Mouse (Mus musculus) thymus, adult 2 months (tissue): ENCODE results near the gene Fam126b. TPM values are rescaled to one million over a fixed set of nuclear protein-coding genes. Genes with fewer than 3 reads are reported as not detected.
"Not testable (repeated sequence)": the region's sequence is repeated elsewhere in the genome, so short reads cannot be mapped to it uniquely, and the experiment has no call there.

Experiments
- DNase-seq: peaks from one replicate; pipeline ENCODE4 v3.0.0; 2021
- H3K27ac ChIP-seq: fragments of 200-500 bp; 2 replicates; pipeline ENCODE4 v1.5.1; 2012; ENCODE audit warnings: low read length, control low read depth; ENCODE audit not compliant: control insufficient read depth, insufficient read depth
- H3K27me3 ChIP-seq: fragments of 200-500 bp; 2 replicates; pipeline ENCODE4 v1.6.1; 2012; ENCODE audit warnings: mild to moderate bottlenecking, low read length, moderate library complexity, mixed read lengths; ENCODE audit not compliant: control insufficient read depth, insufficient read depth
- H3K36me3 ChIP-seq: fragments of 200-500 bp; 2 replicates; pipeline ENCODE4 v1.6.1; 2012; ENCODE audit warnings: mild to moderate bottlenecking, low read length, moderate library complexity; ENCODE audit not compliant: control insufficient read depth, insufficient read depth
- H3K4me1 ChIP-seq: fragments of 200-500 bp; replicated peaks from 2 replicates; pipeline ENCODE4 v1.6.1; 2012; ENCODE audit warnings: low read length; ENCODE audit not compliant: control insufficient read depth, insufficient read depth
- H3K4me3 ChIP-seq: fragments of 200-500 bp; 2 replicates; pipeline ENCODE4 v1.5.1; 2012; ENCODE audit warnings: mild to moderate bottlenecking, low read length, control low read depth, moderate library complexity; ENCODE audit not compliant: control insufficient read depth, insufficient read depth
- CTCF ChIP-seq: fragments of 200-500 bp; IDR thresholded peaks from 2 replicates; pipeline ENCODE4 v1.5.1; 2012; ENCODE audit warnings: mild to moderate bottlenecking, control low read depth, low read length, moderate library complexity, borderline replicate concordance; ENCODE audit not compliant: control insufficient read depth, poor library complexity, insufficient read depth; ENCODE audit errors: extremely low read depth
- POLR2A ChIP-seq: fragments of 200-500 bp; IDR thresholded peaks from 2 replicates; pipeline ENCODE4 v1.6.1; 2012; ENCODE audit warnings: mild to moderate bottlenecking, low read length, control low read depth, moderate library complexity; ENCODE audit not compliant: control insufficient read depth, poor library complexity, insufficient read depth; ENCODE audit errors: extremely low read depth
- WGBS: fragments of 180-500 bp; shearing (Covaris S2); methylation state at CpG from one replicate; pipeline ENCODE4 v1.1.7; 2018; 5-methylcytosine and 5-hydroxymethylcytosine counted together
- polyA plus RNA-seq: library from polyadenylated mRNA; depleted of rRNA; stranded (reverse); fragments of >200 nt; gene quantifications from 2 replicates; pipeline ENCODE4 v1.2.3, GENCODE M21; 2012

Gene Fam126b
- polyA plus RNA-seq, 1 experiment = 2.4 TPM

DNA sequence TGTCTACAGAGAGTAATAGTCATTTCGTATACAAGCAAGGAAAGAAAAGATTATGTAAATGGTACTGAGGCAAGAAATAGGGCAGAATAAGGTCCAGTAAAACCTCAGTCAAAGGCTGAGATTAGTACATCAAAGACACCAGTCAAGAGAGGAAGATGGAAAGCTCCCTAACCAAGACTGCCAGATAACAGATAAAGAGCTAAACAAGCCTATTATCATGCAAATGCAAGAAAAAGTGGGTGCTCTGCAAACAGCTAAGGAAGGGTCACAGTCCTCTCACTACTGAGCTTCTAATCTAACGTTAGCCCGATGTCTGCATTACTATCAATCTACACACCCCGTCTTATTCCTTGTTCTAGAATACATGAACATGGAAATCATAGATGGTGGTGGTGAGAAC lies 15.7 kb downstream of the Fam126b start:
- TF ChIP-seq CTCF (no peak), POLR2A (no peak)
- no peaks in the 10 kb centered on the region for H3K4me1 ChIP-seq
- WGBS = 94% methylated on average over 4 of the region's 4 CpGs
- no peak overlapping the region for H3K27ac ChIP-seq
- H3K27me3 ChIP-seq = no peaks in the 10 kb centered on the region
- no peak overlapping the region for H3K4me3 ChIP-seq
- no peaks in the 10 kb centered on the region for H3K36me3 ChIP-seq
- no peak for DNase-seq

DNA sequence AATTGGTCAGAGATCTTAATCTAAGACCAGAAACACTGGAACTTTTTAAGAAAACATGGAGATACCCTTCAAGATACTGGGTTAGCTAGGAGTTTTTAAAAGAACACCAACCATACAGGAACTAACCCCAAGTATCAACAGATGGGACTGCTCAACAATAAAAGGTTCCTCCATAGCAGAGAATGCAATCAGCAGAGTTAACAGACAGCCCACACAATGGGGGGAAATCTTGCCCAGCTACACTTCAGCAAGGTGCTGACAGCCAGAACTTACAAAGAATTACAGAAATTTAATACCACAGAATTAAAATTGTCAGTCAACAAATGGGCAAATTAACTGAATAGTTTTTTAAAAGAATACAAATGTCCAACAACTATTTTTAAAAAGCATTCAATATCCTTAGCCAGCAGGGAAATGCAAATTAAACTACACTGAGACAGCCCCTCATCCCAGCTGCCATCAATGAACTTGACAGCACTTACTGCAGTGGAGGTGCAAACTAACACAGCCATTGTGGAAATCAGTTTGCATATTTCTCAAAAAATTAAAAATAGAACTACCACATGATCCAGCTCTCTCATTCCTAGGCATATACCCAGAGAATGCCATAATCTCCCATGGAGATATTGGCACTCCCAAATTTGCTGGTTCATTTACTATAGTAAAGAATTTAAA lies 17.5 kb downstream of the Fam126b start:
- no peak for DNase-seq
- Histone ChIP-seq H3K27ac (no peak overlapping the region), H3K4me3 (no peak overlapping the region), H3K4me1 (no peaks in the 10 kb centered on the region), H3K36me3 (no peaks in the 10 kb centered on the region), H3K27me3 (no peaks in the 10 kb centered on the region)
- TF ChIP-seq POLR2A = no peak
- TF ChIP-seq CTCF = no peak

DNA sequence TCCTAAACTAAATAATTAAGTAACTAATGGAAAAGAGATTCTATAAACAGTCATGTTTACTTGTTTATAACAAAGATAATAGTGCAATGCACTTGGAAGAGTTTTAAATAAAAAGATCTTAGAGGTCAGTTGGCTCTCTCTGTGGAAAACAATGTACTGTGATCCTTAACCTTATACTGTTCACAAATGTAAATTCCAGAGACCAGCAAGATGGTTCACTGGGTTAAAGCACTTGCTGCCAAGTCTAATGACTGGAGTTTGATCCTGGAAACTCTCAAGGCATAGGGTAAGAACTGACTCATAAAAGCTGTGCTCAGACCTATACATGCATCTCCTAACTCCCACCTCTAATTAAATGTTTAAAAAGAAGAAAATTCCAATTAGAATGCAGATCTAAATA lies 19.5 kb downstream of the Fam126b start:
- Histone ChIP-seq H3K36me3 (no peaks in the 10 kb centered on the region), H3K4me3 (no peak overlapping the region), H3K27ac (no peak overlapping the region), H3K27me3 (no peaks in the 10 kb centered on the region), H3K4me1 (no peaks in the 10 kb centered on the region)
- DNase-seq = no peak
- TF ChIP-seq CTCF = no peak
- no peak for TF ChIP-seq POLR2A

DNA sequence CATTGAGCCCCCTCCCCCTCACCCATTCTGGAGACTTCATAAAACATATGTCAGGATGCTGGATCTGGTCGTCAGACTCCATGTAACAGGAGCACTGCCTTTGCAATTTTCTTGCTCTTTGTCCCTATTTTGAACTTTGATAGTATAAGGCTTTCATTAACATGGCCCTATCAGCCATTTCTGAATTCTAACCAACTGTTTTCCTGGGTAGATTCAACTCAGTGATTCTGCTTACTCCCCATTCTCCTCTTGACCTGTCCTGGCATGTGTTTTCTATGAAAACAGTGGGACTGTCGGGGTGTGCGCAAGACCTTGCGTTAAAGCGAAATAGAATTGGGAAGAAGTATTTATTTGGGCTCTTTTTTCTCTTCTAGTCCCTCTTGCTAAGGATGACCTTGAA lies 21.1 kb downstream of the Fam126b start:
- DNase-seq = no peak
- TF ChIP-seq POLR2A = no peak
- no peak for TF ChIP-seq CTCF
- WGBS = 97% methylated on average over 5 of the region's 5 CpGs

DNA sequence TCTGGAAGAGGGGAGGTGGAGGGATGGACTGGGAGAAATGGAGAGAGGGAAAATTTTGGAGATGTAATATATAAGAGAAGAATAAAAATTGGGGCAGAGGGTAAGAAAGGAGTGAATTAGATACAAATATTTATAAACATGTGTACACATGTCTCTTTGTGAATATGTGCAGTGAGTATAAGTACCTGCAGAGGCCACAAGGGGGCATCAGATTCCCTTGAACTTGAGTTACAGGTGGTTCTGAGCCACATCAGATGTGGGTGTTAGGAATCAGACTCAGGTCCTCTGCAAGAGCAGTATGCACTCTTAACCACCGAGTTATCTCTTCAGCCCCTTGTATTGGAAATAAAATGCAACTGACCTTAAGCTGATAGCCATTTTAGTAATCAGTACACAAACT lies 23.7 kb downstream of the Fam126b start:
- Histone ChIP-seq H3K27me3 (no peaks in the 10 kb centered on the region), H3K36me3 (no peaks in the 10 kb centered on the region), H3K4me1 (no peaks in the 10 kb centered on the region), H3K4me3 (no peak overlapping the region), H3K27ac (no peak overlapping the region)
- peak; percentile 66 for DNase-seq
- 93% methylated on average over 1 of the region's 1 CpGs for WGBS
- no peak for TF ChIP-seq CTCF
- no peak for TF ChIP-seq POLR2A

More for the DNA sequence above, 21.1 kb downstream of the Fam126b start:
- H3K4me3 ChIP-seq = no peak overlapping the region
- no peaks in the 10 kb centered on the region for H3K36me3 ChIP-seq
- H3K27ac ChIP-seq = no peak overlapping the region
- H3K4me1 ChIP-seq = no peaks in the 10 kb centered on the region
- no peaks in the 10 kb centered on the region for H3K27me3 ChIP-seq

DNA sequence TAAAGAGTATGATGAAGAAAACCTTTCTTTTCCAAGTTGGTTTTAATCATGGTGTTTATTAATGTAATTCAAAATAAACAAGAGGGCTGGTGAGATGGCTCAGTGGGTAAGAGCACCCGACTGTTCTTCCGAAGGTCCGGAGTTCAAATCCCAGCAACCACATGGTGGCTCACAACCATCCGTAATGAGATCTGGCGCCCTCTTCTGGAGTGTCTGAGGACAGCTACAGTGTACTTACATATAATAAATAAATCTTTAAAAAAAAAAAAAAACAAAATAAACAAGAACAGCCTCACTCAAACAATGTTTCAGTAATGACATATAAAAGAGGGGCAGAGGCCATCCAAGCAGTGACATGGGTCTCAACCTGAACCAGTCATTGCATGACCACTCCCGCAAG lies 25.8 kb downstream of the Fam126b start:
- H3K27me3 ChIP-seq, H3K36me3 ChIP-seq, H3K27ac ChIP-seq, H3K4me3 ChIP-seq, DNase-seq, H3K4me1 ChIP-seq: not testable (repeated sequence)
- 96% methylated on average over 6 of the region's 6 CpGs for WGBS

DNA sequence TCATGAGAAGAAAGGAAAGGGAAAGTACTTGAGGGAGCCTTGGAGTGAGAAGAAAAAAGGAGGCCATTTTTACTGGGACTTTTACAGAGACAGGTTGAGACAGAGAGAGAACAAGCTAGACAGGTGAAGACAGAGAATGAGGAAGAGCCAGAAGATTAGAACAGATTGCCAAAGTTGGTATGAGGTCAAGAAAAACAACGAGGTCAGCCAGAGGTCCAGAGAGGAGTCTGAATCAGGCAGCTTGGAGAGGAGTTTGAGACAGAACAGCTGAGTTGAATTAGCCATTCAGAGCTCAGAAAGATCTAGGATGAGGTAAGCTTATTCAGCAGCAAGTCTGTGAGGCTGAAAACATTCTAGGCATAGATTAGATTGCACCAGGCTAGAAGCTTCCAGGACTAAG lies 44.7 kb downstream of the Fam126b start:
- DNase-seq = no peak
- 87% methylated on average over 1 of the region's 1 CpGs for WGBS
- H3K27ac ChIP-seq = no peak overlapping the region
- no peaks in the 10 kb centered on the region for H3K27me3 ChIP-seq
- H3K4me3 ChIP-seq = no peak overlapping the region
- TF ChIP-seq CTCF (no peak), POLR2A (no peak)
- H3K4me1 ChIP-seq = no peaks in the 10 kb centered on the region
- H3K36me3 ChIP-seq = peaks cover 26% of the 10 kb centered on the region
